Mouse (Mus musculus): Measurements from ENCODE around the gene Aldob. TPM values are rescaled to one million over a fixed set of nuclear protein-coding genes. Genes with fewer than 3 reads are reported as not detected.
A peak's percentile ranks its signal among the peaks of the same experiment; 100 is the strongest.

Aldob gene
- not detected for polyA plus RNA-seq (2017; shearing (Covaris generic))

GRCm38 (mm10) chr4:49549383-49549782 lies at the start of gene Aldob:
Aldob (minus strand) TSS chr4:49549546.
- ATAC-seq = no peak

- ATAC-seq = no peak
These were observed 48.1 kb upstream of the Aldob start, which contains the start of gene Tmem246 for GRCm38 (mm10) chr4:49597183-49598100. Tmem246 (minus strand) TSS chr4:49597876.

- ATAC-seq = no peak
These were observed 47.5 kb upstream of the Aldob start for GRCm38 (mm10) chr4:49596846-49597182.

- ATAC-seq = no peak
These were observed 40.8 kb upstream of the Aldob start for GRCm38 (mm10) chr4:49590152-49590551.

GRCm38 (mm10) chr4:49586811-49587210 lies 37.5 kb upstream of the Aldob start:
- ATAC-seq = no peak

- no peak for ATAC-seq
These were observed 36.3 kb upstream of the Aldob start for GRCm38 (mm10) chr4:49585524-49586101.

- ATAC-seq = no peak
These were observed 34.9 kb upstream of the Aldob start for GRCm38 (mm10) chr4:49583965-49584831.

- no peak for ATAC-seq
These were observed 31.9 kb upstream of the Aldob start for GRCm38 (mm10) chr4:49581256-49581655.

- ATAC-seq = no peak
These were observed 22.8 kb upstream of the Aldob start for GRCm38 (mm10) chr4:49572194-49572593.

- peak; percentile 92 for ATAC-seq
These were observed 18.3 kb upstream of the Aldob start for GRCm38 (mm10) chr4:49567613-49568012.

GRCm38 (mm10) chr4:49559915-49560772 lies 10.8 kb upstream of the Aldob start:
- no peak for ATAC-seq

- no peak for ATAC-seq
These were observed 8.8 kb upstream of the Aldob start for GRCm38 (mm10) chr4:49558181-49558580.

GRCm38 (mm10) chr4:49557375-49557774 lies 8.0 kb upstream of the Aldob start:
- no peak for ATAC-seq

- no peak for ATAC-seq
These were observed 4.0 kb upstream of the Aldob start for GRCm38 (mm10) chr4:49553380-49553779.

- no peak for ATAC-seq
These were observed 1.7 kb downstream of the Aldob start for GRCm38 (mm10) chr4:49547544-49548219.

GRCm38 (mm10) chr4:49546873-49547543 lies 2.3 kb downstream of the Aldob start:
- no peak for ATAC-seq

GRCm38 (mm10) chr4:49546026-49546425 lies 3.3 kb downstream of the Aldob start:
- ATAC-seq = no peak

GRCm38 (mm10) chr4:49540966-49541365 lies 8.4 kb downstream of the Aldob start:
- no peak for ATAC-seq

- no peak for ATAC-seq
These were observed 9.7 kb downstream of the Aldob start for GRCm38 (mm10) chr4:49539665-49540064.

- ATAC-seq = no peak
These were observed 12.7 kb downstream of the Aldob start for GRCm38 (mm10) chr4:49536671-49537070.

Data from CD4-positive, CD25-positive, alpha-beta regulatory T cell, adult 4 months (primary cell).